Mouse (Mus musculus) CD4-positive, CD25-positive, alpha-beta regulatory T cell, adult 9 weeks (primary cell): ENCODE measurements around the gene Bpi. TPM values are rescaled to one million over a fixed set of nuclear protein-coding genes. Genes with fewer than 3 reads are reported as not detected.

Source experiments
- polyA plus RNA-seq: library from polyadenylated mRNA; unstranded; fragments of 100-300 nt; shearing (Covaris generic); gene quantifications from one replicate; pipeline ENCODE4 v1.2.1, GENCODE M21; 2017

Gene Bpi
- polyA plus RNA-seq: not detected

GRCm38 (mm10) chr2:158258005-158258418 lies at the start of gene Bpi:
Gene Bpi (plus strand): TSS chr2:158258094.

DNA sequence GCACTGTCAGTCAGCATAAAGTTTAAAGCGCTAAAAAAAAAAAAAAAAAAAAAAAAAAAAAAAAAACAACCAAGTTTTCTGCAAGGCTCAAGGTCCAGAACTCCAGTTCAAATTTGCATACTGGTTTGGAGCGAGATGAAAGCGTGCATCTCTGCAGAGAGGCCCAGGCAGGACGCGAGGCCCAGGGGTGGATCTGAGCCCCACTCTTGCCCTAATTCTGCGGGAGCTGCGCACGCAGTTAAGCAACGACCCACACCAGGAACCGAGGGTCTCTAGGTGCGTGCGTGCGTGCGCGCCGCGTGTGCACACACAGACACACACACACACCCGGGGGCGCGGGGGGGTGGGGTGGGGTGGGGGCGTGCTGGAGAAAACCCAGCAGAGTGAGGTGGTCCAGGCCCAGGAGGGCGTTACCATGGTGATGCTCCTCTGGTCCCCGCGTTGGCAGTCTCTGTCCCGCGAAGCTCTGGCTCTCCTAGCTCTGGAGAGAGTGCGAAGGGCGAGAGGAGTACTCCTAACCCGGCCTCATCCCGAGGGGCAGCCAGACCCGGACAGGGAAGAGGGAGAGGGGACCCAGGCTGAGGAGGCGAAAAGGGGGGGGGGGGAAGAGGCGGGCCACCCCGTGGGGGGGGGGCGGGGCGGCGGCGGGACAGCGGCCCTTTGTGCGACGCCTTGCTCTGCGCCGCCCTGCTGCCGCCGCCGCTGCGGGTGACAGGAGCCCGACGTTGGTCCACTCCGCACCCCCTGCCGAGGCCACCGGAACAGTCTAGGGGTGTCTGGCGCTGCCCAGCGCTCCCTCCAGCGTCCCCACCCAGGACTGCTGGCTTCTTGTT lies 29.0 kb upstream of the Bpi start, which contains the start of gene D630003M21Rik:
Gene D630003M21Rik, minus strand, starts transcription at position 553 of the 833 bp plus-strand sequence.

GRCm38 (mm10) chr2:158305948-158306695 lies 48.2 kb downstream of the Bpi start, which contains the start of gene Lbp:
Gene Lbp (plus strand): TSS chr2:158306493.

Other genes starting within 250 kb of the Bpi start
- 30.0 TPM for gene Tti1, start 229.7 kb upstream of the Bpi start, polyA plus RNA-seq
- gene Rprd1b, start 229.6 kb upstream of the Bpi start, polyA plus RNA-seq: 44.1 TPM
- 6.4 TPM for gene Tgm2, start 111.7 kb upstream of the Bpi start, polyA plus RNA-seq
- not detected for gene D630003M21Rik, start 28.9 kb upstream of the Bpi start, polyA plus RNA-seq
- gene Lbp, start 48.4 kb downstream of the Bpi start, polyA plus RNA-seq: 1.2 TPM
- gene Snhg11, start 117.5 kb downstream of the Bpi start, polyA plus RNA-seq: not detected
- 6.4 TPM for gene Ralgapb, start 151.8 kb downstream of the Bpi start, polyA plus RNA-seq
- not detected for gene Adig, start 244.5 kb downstream of the Bpi start, polyA plus RNA-seq